Mouse (Mus musculus): ENCODE data around the gene Itgal. TPM values are rescaled to one million over a fixed set of nuclear protein-coding genes. Genes with fewer than 3 reads are reported as not detected.
"Not testable (repeated sequence)": the region's sequence is repeated elsewhere in the genome, so short reads cannot be mapped to it uniquely, and the experiment has no call there.

Gene Itgal
- polyA plus RNA-seq, 1 experiment, result 3.4 TPM

- DNase-seq (ENCODE audit: low read depth), result not testable (repeated sequence)
These were observed 45.8 kb downstream of the Itgal start for GRCm38 (mm10) chr7:127341861-127342260.

GRCm38 (mm10) chr7:127342332-127342731 is 46.3 kb downstream of the Itgal start:
- no peak for DNase-seq (ENCODE audit: low read depth)

DNA sequence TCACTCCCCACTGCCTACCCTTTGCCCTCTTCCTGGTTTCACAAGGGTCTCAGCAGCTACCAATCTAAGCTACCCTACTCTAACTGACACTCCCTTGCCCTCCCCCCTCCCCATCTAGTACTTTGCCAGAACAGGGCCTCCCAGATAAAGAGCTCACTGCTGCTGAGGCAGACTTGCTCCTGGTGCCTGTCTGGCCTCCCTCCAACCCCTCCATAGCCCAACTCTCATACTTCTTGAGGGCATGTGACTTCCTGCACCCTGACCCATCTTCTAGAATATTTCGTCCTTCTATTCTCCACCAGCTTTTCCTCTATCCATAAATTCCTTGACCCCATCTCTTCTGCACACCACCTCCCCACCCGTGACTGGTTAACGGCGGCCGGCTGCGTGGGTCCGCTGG is 46.8 kb downstream of the Itgal start:
- no peak for DNase-seq (ENCODE audit: low read depth)

DNA sequence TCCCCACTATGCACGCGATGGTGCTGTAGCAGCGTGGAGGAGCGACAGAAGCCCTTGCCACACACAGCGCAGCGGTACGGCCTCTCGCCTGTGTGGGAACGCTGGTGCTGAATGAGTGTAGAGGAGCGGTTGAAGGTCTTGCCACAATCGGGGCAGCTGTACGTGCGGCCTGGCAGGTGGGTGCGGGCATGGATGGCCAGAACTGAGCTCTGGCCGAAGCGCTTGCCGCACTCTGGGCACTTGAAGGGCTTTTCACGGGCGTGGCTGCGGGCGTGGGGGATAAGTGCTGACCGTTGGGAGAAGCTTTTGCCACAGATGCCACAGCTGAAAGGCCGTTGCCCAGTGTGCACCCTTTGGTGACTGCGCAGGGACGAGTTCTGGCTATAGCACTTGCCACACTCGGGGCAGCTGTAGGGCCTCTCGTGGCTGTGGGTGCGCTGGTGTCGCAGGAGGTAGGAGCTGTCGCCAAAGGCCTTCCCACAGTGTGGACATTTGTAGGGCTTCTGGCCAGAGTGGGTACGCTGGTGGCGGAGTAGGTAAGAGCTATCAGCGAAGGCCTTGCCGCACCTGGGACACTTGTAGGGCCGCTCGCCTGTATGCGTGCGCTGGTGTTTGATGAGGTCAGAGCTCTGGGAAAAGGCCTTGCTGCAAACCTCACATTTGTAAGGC is 47.4 kb downstream of the Itgal start:
- DNase-seq (ENCODE audit: low read depth), result no peak

DNA sequence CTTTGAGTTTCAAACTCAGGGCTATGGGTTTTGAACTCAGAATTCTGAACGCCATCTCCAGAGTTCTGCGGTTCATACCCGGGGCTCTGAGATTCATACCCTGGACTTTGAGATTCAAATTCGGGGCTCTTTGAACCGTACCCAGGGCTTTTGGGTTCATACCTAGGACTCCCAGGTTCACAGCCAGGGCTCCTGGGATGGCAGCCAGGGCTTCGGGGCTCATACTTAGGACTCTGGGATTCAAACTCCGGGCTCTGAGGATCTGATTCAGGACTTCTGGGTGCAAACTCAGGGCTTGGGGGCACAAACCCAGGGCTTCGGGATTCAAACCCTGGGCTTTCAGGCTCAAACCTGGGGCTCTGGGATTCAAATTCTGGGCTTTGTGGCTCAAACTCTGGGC is 48.3 kb downstream of the Itgal start:
- DNase-seq (ENCODE audit: low read depth), result no peak

- DNase-seq (ENCODE audit: low read depth), result no peak
These were observed 49.0 kb downstream of the Itgal start for GRCm38 (mm10) chr7:127345092-127345491.

GRCm38 (mm10) chr7:127345512-127346325 is 49.7 kb downstream of the Itgal start, which contains the start of gene Zfp768:
Gene Zfp768 (minus strand): TSS chr7:127345589.
- DNase-seq (ENCODE audit: low read depth), result no peak

DNA sequence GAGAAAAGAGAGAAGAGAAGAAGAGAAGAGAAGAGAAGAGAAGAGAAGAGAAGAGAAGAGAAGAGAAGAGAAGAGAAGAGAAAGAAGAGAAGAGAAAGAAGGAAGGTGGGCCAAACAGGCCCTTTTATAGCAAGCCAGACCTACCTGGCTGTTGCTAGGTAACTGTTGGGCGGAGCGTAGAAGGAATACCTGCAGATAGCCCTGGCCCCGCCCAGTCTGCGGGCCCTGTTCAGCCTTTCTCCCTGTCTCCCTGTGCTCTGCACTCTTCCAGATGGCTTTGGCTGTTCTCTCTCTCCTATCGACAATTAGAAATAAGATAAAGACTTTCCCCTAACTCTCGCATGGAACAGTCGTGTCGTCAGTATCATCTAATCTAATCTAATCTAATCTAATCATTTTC is 50.6 kb downstream of the Itgal start:
- no peak for DNase-seq (ENCODE audit: low read depth)

DNA sequence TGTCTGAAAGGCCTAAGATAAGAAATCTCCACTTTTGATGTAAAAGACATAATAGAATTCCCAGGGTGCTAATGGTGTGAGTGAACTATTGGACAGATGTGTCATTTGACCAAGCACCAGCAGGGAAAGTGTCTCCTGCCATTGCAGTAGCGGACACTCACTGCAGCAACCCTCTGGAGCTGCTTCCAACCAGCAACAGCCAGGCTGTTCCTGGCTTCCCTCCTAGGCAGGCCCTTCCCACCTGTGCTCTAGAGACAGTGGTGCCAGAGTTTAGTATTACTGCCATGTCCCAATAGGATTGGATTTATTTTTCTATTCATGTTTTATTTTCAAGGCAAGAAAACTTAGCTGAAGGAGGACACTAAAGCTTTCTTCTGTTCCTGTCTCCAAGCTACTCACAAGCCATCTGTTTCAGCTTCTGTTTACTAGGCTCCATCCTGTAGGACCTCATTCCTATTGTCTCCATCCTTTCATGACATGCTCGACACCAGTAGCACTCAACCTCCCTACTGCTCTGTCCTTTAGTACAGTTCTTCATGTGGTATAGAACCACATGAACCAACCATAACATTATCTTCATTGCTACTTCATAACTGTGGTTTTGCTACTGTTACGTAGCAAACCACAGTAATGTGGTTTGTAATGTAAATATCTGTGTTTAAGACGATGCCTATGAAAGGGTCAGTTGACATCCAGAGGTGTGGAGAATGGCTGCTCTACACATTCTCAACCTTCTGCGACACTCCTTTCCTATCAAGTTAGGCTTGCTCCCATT is 55.4 kb downstream of the Itgal start:
- DNase-seq (ENCODE audit: low read depth), result no peak

GRCm38 (mm10) chr7:127355796-127356195 is 59.7 kb downstream of the Itgal start:
- DNase-seq (ENCODE audit: low read depth), result no peak

GRCm38 (mm10) chr7:127357871-127358270 is 61.8 kb downstream of the Itgal start:
- no peak for DNase-seq (ENCODE audit: low read depth)

GRCm38 (mm10) chr7:127358472-127358871 is 62.4 kb downstream of the Itgal start:
- DNase-seq (ENCODE audit: low read depth), result no peak

DNA sequence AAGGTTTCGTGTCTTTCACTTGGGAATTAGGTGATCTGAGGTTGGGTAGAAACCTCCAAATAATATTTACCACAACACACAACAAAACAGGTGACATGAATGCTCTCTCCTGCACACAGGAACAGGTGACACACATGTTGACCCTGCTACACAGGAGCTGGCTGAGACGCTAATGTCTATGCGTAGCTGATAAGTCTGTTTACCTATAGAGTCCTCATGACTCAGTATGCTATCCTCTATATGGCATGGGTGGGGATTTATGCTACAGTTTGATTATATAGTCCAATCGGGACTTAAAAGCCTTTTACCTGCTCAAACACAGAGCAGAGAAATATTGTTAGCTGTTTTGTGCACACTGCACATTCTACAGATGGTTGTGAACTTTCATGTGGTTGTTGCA is 64.2 kb downstream of the Itgal start:
- no peak for DNase-seq (ENCODE audit: low read depth)

GRCm38 (mm10) chr7:127361449-127361848 is 65.4 kb downstream of the Itgal start:
- DNase-seq (ENCODE audit: low read depth), result no peak

DNA sequence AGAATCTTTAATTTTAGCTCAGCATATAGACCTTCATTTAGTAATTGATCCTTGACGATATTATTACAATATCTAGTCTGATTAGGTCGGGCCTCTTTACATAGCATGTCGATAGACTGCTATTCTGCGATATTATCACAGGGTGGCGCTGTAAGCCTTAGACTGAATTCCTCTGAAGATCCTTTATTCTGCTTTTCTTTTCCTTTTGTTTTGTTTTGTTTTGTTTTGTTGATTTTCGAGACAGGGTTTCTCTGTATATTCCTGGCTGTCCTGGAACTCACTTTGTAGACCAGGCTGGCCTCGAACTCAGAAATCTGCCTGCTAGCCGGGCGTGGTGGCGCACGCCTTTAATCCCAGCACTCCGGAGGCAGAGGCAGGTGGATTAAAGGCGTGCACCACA is 66.4 kb downstream of the Itgal start:
- DNase-seq (ENCODE audit: low read depth), result not testable (repeated sequence)

- DNase-seq (ENCODE audit: low read depth), result no peak
These were observed 67.4 kb downstream of the Itgal start for GRCm38 (mm10) chr7:127363475-127363921.

DNA sequence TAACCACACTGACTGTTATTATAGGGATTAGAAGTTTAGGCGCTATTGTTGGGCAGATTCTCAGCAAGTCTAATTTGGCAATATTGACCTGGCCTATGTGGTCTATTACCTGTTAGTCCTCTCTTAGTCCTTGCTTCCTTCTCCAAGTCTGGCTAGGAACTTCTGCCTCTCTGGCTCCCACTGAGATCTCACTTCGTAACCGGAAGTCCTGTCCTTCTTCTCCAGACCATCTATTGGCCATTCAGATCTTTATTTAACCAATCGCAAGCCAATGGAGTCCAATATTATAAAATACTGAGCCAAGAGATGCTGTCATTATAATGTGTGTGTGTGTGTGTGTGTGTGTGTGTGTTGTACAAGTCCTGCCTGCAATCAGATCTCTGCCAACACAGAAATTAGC is 68.1 kb downstream of the Itgal start:
- no peak for DNase-seq (ENCODE audit: low read depth)

DNA sequence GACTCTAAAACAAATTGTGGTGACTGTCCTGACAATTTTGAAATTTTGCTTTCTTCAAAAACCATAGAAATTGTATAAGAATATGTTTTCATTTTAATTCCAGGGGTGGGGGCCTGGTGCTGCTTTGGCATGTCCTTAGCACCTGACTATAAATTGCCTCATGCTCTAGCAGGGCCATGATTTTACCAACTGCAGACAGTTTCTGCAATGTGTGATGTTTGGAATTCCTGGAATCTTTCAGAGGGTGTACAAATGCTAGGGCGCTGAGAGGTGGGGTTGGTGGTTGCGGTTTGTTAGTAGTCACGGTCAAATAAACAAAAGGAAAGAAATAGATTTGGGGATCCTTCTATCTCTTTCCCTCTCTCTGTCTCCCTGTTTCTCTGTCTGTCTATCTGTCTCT is 70.2 kb downstream of the Itgal start:
- DNase-seq (ENCODE audit: low read depth), result no peak

GRCm38 (mm10) chr7:127371213-127371612 is 75.2 kb downstream of the Itgal start:
- no peak for DNase-seq (ENCODE audit: low read depth)

- not testable (repeated sequence) for DNase-seq (ENCODE audit: low read depth)
These were observed 75.8 kb downstream of the Itgal start for GRCm38 (mm10) chr7:127371870-127372269.

GRCm38 (mm10) chr7:127375271-127376245 is 79.5 kb downstream of the Itgal start, which contains the start of gene Zfp747:
Gene Zfp747 (minus strand): TSS chr7:127376050.
- DNase-seq (ENCODE audit: low read depth), result not testable (repeated sequence)

All from gonadal fat pad, adult 2 months (tissue).